In the genomic region with DNA sequence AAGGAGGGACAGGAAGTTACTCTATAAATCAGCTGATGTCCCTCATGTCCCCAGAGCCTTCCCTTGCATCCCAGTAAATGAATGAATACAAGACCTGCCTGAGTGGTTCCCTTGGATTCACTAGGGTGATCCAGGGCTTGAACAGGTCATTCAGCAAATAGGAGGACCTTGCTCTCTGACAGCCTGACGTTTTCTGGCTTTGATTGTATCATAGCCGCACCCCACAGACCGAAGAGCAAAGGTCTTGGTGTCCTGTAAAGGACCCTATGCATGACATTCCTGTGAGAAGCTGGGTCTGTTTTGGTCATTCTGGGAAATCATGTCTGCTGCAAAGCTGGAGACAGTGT, we compare ENCODE assay signal across 20 mouse cellular contexts. TPM values are rescaled to one million over a fixed set of nuclear protein-coding genes. Genes with fewer than 3 reads are reported as not detected.
DNase-seq lines count a peak whose midpoint lies in the region; ATAC-seq and TF ChIP-seq lines count a peak whose summit lies in the region.
"Had no signal": no experiment of that assay in that cellular context is flagged by ENCODE, and none has a peak within 500 bp of the region (broad histone marks: within the 10 kb centered on the region; RNA-seq: fewer than 3 reads in every experiment).

No protein-coding gene starts in this region.

- no peak for TF ChIP-seq POLR2A in lung, adult 2 months (IDR thresholded peaks at IDR 0.05; ENCODE audit: borderline replicate concordance, extremely low read depth, low read depth, low read length)
- TF ChIP-seq POLR2A in limb, embryonic 14.5 days (IDR thresholded peaks at IDR 0.05; ENCODE audit: borderline replicate concordance, extremely low read depth, insufficient read depth, insufficient read length) = no peak

- H3K4me1 ChIP-seq in heart, postnatal 0 days (ENCODE audit: control insufficient read depth, insufficient read depth) = peaks cover 9% of the 10 kb centered on the region; the same call in 1 of the 2 replicates
- peaks cover 20% of the 10 kb centered on the region; the same call in 1 of the 2 replicates for H3K4me1 ChIP-seq in lung, embryonic 14.5 days (ENCODE audit: insufficient read depth)
- H3K4me1 ChIP-seq in lung, adult 2 months (ENCODE audit: control insufficient read depth, insufficient read depth, low read length) = no peaks in the 10 kb centered on the region
- H3K4me1 ChIP-seq in kidney, embryonic 15.5 days = peaks cover 34% of the 10 kb centered on the region
- H3K4me1 ChIP-seq in limb, embryonic 14.5 days (ENCODE audit: control insufficient read depth, insufficient read depth, low read length) = peaks cover 30% of the 10 kb centered on the region

- no peaks in the 10 kb centered on the region for H3K27me3 ChIP-seq in heart, postnatal 0 days (ENCODE audit: control insufficient read depth, insufficient read depth, low read length)
- H3K27me3 ChIP-seq in lung, embryonic 14.5 days (ENCODE audit: insufficient read depth, low read length) = no peaks in the 10 kb centered on the region
- H3K27me3 ChIP-seq in kidney, embryonic 15.5 days = no peaks in the 10 kb centered on the region
- H3K27me3 ChIP-seq in limb, embryonic 14.5 days (ENCODE audit: control insufficient read depth, insufficient read depth, low read length) = no peaks in the 10 kb centered on the region
- H3K27me3 ChIP-seq: embryonic facial prominence, embryonic 13.5 days; liver, embryonic 15.5 days; neural tube, embryonic 13.5 days had no signal

- peak overlapping the region; percentile 44; the same call in 1 of the 2 replicates for H3K27ac ChIP-seq in heart, postnatal 0 days (ENCODE audit: low read depth)
- no peak overlapping the region; the same call in 1 of the 2 replicates for H3K27ac ChIP-seq in lung, embryonic 14.5 days (ENCODE audit: low read depth)
- H3K27ac ChIP-seq in kidney, embryonic 15.5 days = 0 out of 2 replicates have a peak overlapping the region, but pooled peaks have one; percentile 19
- 0 out of 2 replicates have a peak overlapping the region, but pooled peaks have one; percentile 10 for H3K27ac ChIP-seq in limb, embryonic 14.5 days (replicated peaks; ENCODE audit: low read depth, low read length)
- H3K27ac ChIP-seq: embryonic facial prominence, embryonic 13.5 days; liver, embryonic 15.5 days; neural tube, embryonic 13.5 days had no signal

- no peak overlapping the region for H3K9ac ChIP-seq in heart, postnatal 0 days (replicated peaks; ENCODE audit: low read depth, low read length)
- H3K9ac ChIP-seq in lung, embryonic 14.5 days = no peak overlapping the region
- no peak overlapping the region for H3K9ac ChIP-seq in kidney, embryonic 15.5 days
- H3K9ac ChIP-seq in limb, embryonic 14.5 days (ENCODE audit: low read depth, low read length, severe bottlenecking) = no peak overlapping the region
- H3K9ac ChIP-seq: embryonic facial prominence, embryonic 13.5 days; liver, embryonic 15.5 days; neural tube, embryonic 13.5 days had no signal

- intact Hi-C loops in heart, postnatal 36 days (cut with DNase I) = no loop called here

- no peak overlapping the region for H3K4me3 ChIP-seq in heart, postnatal 0 days (ENCODE audit: low read depth, low read length)
- no peak overlapping the region for H3K4me3 ChIP-seq in lung, embryonic 14.5 days (ENCODE audit: low read depth, low read length)
- no peak overlapping the region for H3K4me3 ChIP-seq in lung, adult 2 months (replicated peaks; ENCODE audit: extremely low read depth, low read depth, low read length)
- no peak overlapping the region for H3K4me3 ChIP-seq in kidney, embryonic 15.5 days (replicated peaks)
- H3K4me3 ChIP-seq in limb, embryonic 14.5 days (replicated peaks; ENCODE audit: low read length) = no peak overlapping the region
- H3K4me3 ChIP-seq: embryonic facial prominence, embryonic 13.5 days; liver, embryonic 15.5 days; neural tube, embryonic 13.5 days had no signal

- TF ChIP-seq EP300 in heart, postnatal 0 days (IDR thresholded peaks at IDR 0.05; ENCODE audit: low read depth) = no peak

- no peaks in the 10 kb centered on the region for H3K9me3 ChIP-seq in heart, postnatal 0 days (replicated peaks; ENCODE audit: control insufficient read depth, low read length)
- no peaks in the 10 kb centered on the region for H3K9me3 ChIP-seq in lung, embryonic 14.5 days (ENCODE audit: low read depth, low read length)
- no peaks in the 10 kb centered on the region for H3K9me3 ChIP-seq in kidney, embryonic 15.5 days (replicated peaks)
- H3K9me3 ChIP-seq in limb, embryonic 14.5 days (ENCODE audit: control insufficient read depth, low read length) = no peaks in the 10 kb centered on the region
- H3K9me3 ChIP-seq: embryonic facial prominence, embryonic 13.5 days; G1E; liver, embryonic 15.5 days; neural tube, embryonic 13.5 days had no signal

- TF ChIP-seq CTCF in heart, postnatal 0 days (IDR thresholded peaks at IDR 0.05; ENCODE audit: low read depth) = no peak
- TF ChIP-seq CTCF in lung, embryonic 14.5 days (IDR thresholded peaks at IDR 0.05; ENCODE audit: low read depth) = no peak
- TF ChIP-seq CTCF in lung, adult 2 months (IDR thresholded peaks at IDR 0.05; ENCODE audit: insufficient read depth, low read length) = no peak

- no peak; the same call in 1 of the 2 replicates for ATAC-seq in heart, postnatal 0 days (ENCODE audit: insufficient read depth, low read depth)
- ATAC-seq in lung, embryonic 14.5 days (ENCODE audit: insufficient read depth) = 0 out of 2 replicates have a peak, but pooled peaks have one; percentile 3
- ATAC-seq in kidney, embryonic 15.5 days (replicated peaks; ENCODE audit: low FRiP score) = no peak
- ATAC-seq in limb, embryonic 14.5 days (ENCODE audit: low FRiP score, low read depth) = no peak
- ATAC-seq: inflammation-experienced regulatory T-cells, adult 6 months had no signal

- H3K4me2 ChIP-seq in heart, postnatal 0 days (ENCODE audit: low read depth, low read length) = no peak overlapping the region
- no peak overlapping the region for H3K4me2 ChIP-seq in lung, embryonic 14.5 days
- H3K4me2 ChIP-seq in kidney, embryonic 15.5 days = no peak overlapping the region
- no peak overlapping the region for H3K4me2 ChIP-seq in limb, embryonic 14.5 days (replicated peaks; ENCODE audit: low read depth, low read length, severe bottlenecking)
- H3K4me2 ChIP-seq: embryonic facial prominence, embryonic 13.5 days; liver, embryonic 15.5 days; neural tube, embryonic 13.5 days had no signal

- no peak for DNase-seq in heart, postnatal 0 days (ENCODE audit: low spot score)
- DNase-seq in heart, postnatal 36 days = no peak
- DNase-seq in lung, embryonic 14.5 days = no peak
- no peak for DNase-seq in lung, adult 2 months
- no peak for DNase-seq in limb, embryonic 14.5 days (ENCODE audit: low spot score)
- no peak for DNase-seq in embryo, embryonic 9.5 days (ENCODE audit: extremely low spot score)
- DNase-seq: adrenal gland, adult 2 months; cerebellum, adult 11-12 months; cerebellum, postnatal 36 days; layer of hippocampus, adult 9-11 months; right cerebral cortex, postnatal 4 days had no signal

- WGBS in heart, postnatal 0 days = 68% methylated on average over 3 of the region's 3 CpGs
- 47% methylated on average over 3 of the region's 3 CpGs for WGBS in lung, embryonic 14.5 days
- 59% methylated on average over 3 of the region's 3 CpGs for WGBS in lung, adult 2 months
- 54% methylated on average over 3 of the region's 3 CpGs for WGBS in kidney, embryonic 15.5 days
- WGBS in limb, embryonic 14.5 days = 57% methylated on average over 3 of the region's 3 CpGs

- H3K36me3 ChIP-seq in heart, postnatal 0 days (replicated peaks; ENCODE audit: control insufficient read depth, insufficient read depth, low read length) = no peaks in the 10 kb centered on the region
- no peaks in the 10 kb centered on the region for H3K36me3 ChIP-seq in lung, embryonic 14.5 days (ENCODE audit: insufficient read depth)
- no peaks in the 10 kb centered on the region for H3K36me3 ChIP-seq in kidney, embryonic 15.5 days
- H3K36me3 ChIP-seq in limb, embryonic 14.5 days (ENCODE audit: control insufficient read depth, insufficient read depth, low read length) = no peaks in the 10 kb centered on the region
- H3K36me3 ChIP-seq: embryonic facial prominence, embryonic 13.5 days; G1E; liver, embryonic 15.5 days; neural tube, embryonic 13.5 days had no signal

RNA-seq across cellular contexts. Expression of a gene that starts 34.5 kb away (rescaled TPM):
- total RNA-seq in heart, postnatal 0 days (2014; rRNA removed; ENCODE audit: low replicate concordance) = 0.12 and 0.38 TPM in 2 replicates
- polyA plus RNA-seq in heart, postnatal 0 days (2015; fragmentation: Nextera tagmentation; extraction: Ambion mirVana) = not detected in 2 replicates
- not detected for total RNA-seq in heart, postnatal 36 days (2021)
- 0.08 TPM in 1 of 2 replicates, not detected in the other for polyA plus RNA-seq in lung, embryonic 14.5 days (2014; fragmentation: Nextera tagmentation; extraction: Ambion mirVana)
- polyA plus RNA-seq in lung, adult 2 months (2012; rRNA removed) = 0.27 and 0.59 TPM in 2 replicates
- 1.4 and 3.6 TPM in 2 replicates for polyA plus RNA-seq in kidney, embryonic 15.5 days (2015; fragmentation: Nextera tagmentation; extraction: Ambion mirVana)
- 0.04 and 0.20 TPM in 2 replicates for polyA plus RNA-seq in limb, embryonic 14.5 days (2012; rRNA removed)
- not detected in 2 replicates for polyA plus RNA-seq in limb, embryonic 14.5 days (2014; fragmentation: Nextera tagmentation; extraction: Ambion mirVana)
- total RNA-seq: G1E; gastrocnemius, postnatal 25 days; megakaryocyte-erythroid progenitor cell, adult 5-6 weeks had no signal
- polyA plus RNA-seq: embryonic facial prominence, embryonic 13.5 days; G1E; hindbrain, embryonic 11.5 days; inflammation-experienced regulatory T-cells, adult 6 months had no signal
